18 mouse cellular contexts compared by ENCODE assay signal in genomic region chr14:75420811-75421210, GRCm38 (mm10). TPM values are rescaled to one million over a fixed set of nuclear protein-coding genes. Genes with fewer than 3 reads are reported as not detected.
DNase-seq lines count a peak whose midpoint lies in the region.
"Had no signal": no experiment of that assay in that cellular context is flagged by ENCODE, and none has a peak within 500 bp of the region (broad histone marks: within the 10 kb centered on the region; RNA-seq: fewer than 3 reads in every experiment).

No protein-coding gene starts in this region.

- peak; percentile 17 for DNase-seq in lung, postnatal 10 days
- no peak for DNase-seq in lung, adult 18-20 months
- peak; percentile 17 for DNase-seq in thymus, postnatal 14 days
- DNase-seq in thymus, postnatal 10 days (ENCODE audit: low spot score in 2 of 2): no peak
- peak; percentile 12 for DNase-seq in ZHBTc4 (ENCODE audit: low read depth, low spot score)
- DNase-seq in naive thymus-derived CD4-positive, alpha-beta T cell, adult 2 months (ENCODE audit: low read depth): peak; percentile 16
- no peak for DNase-seq in adrenal gland, adult 18-20 months (ENCODE audit: low spot score in 2 of 2)
- DNase-seq: adrenal gland, adult 8-10 months; cerebellum, adult 18-20 months; cerebellum, postnatal 14 days; gastrocnemius, postnatal 14 days; heart, adult 18-20 months; heart, postnatal 14 days; kidney, adult 2 months; lung, embryonic 14.5 days; lung, postnatal 36 days had no signal

RNA-seq across cellular contexts. Expression of gene Siah3, which starts 35.0 kb away (rescaled TPM):
- total RNA-seq in adrenal gland, adult 18-20 months (2021): under 1 TPM in 1 of 2 experiments, not detected in 1; 0.13 TPM
- total RNA-seq: ES-E14; heart, adult 18-20 months; liver, adult 2 months had no signal

Comparison
In these comparisons a context has a peak if more than half of its experiments do, and no peak if none do; other contexts are left out.
1. DNase-seq: peak in lung, postnatal 10 days (single experiment), thymus, postnatal 14 days (single experiment), ZHBTc4 (single experiment) and naive thymus-derived CD4-positive, alpha-beta T cell, adult 2 months (single experiment); none in lung, adult 18-20 months (0 of 2), thymus, postnatal 10 days (0 of 2) and adrenal gland, adult 18-20 months (0 of 2).